Mouse (Mus musculus) G1E (cell line): ENCODE measurements around the gene Fam171b.

ENCODE experiments used
- CTCF ChIP-seq: IDR thresholded peaks from 2 replicates; pipeline ENCODE4 v1.5.1; 2012; ENCODE audit warnings: low read depth, low read length, inconsistent platforms, mixed read lengths
- GATA1 ChIP-seq: IDR thresholded peaks from 2 replicates; pipeline ENCODE4 v1.6.1; 2012; ENCODE audit warnings: borderline replicate concordance, low read length, inconsistent platforms, mixed read lengths
- GATA2 ChIP-seq: IDR thresholded peaks from 2 replicates; pipeline ENCODE4 v1.6.1; 2012; ENCODE audit warnings: low read depth, low read length, inconsistent platforms, borderline replicate concordance
- TAL1 ChIP-seq: conservative IDR thresholded peaks from 2 replicates; pipeline ENCODE4 v1.6.1; 2012; ENCODE audit warnings: low read depth, low read length, inconsistent platforms, mixed read lengths

DNA sequence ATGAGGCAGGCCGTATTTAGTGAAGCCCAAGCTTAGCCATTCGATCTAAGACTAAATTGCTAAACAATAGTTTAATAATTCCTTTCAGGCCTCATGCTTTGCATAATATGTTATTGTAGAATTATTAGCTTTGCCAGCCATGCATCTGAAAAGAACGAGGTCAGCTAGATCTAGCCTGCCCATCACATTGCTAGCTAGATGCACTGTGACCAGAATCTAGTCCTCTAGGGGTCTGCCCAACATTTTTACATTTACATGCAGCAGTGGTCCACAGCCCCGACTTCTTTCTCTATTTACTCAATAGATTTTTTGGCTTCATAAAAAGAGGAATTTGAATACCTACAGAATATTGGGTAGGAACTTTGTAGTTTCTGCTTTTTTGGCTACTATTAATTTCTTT, 20.3 kb upstream of the Fam171b start:
- TF ChIP-seq CTCF, result no peak
- no peak for TF ChIP-seq GATA1
- TF ChIP-seq TAL1, result no peak
- TF ChIP-seq GATA2, result no peak
